Mouse (Mus musculus): Measurements from ENCODE around the gene Wrap73. TPM values are rescaled to one million over a fixed set of nuclear protein-coding genes. Genes with fewer than 3 reads are reported as not detected.

The Wrap73 gene
- polyA plus RNA-seq, 2 experiments: 15.8 to 25.9 TPM

DNA sequence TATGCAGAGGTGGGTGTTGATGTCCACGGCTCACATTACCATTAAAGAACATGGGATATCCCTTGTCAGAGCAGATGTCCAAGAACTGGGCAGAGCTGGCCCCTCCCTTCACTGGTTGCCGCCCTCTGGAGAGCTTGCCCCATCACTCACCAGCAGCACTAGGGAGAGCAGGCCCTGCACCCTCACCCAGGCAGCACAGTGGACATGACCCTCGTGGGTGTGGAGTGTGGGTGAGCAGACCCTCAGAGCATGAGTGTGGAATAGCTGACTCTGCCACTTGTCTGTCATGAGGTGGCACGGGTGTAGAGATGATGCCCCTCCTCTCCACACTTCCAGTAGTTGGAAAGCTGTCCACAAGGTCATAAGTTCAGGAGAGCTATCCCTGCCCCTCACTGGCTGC, 7.4 kb upstream of the Wrap73 start:
- WGBS (ENCODE audit: insufficient replicate concordance): 38% methylated on average over 4 of the region's 4 CpGs
- DNase-seq (ENCODE audit: low read depth in 3 of 3, low spot score in 3 of 3) (no peak), ATAC-seq (ENCODE audit: insufficient read depth) (peak; percentile 8; the same call in 1 of the 2 replicates)
- Histone ChIP-seq H3K4me1 (replicated peaks; ENCODE audit: control insufficient read depth in 2 of 2, insufficient read depth in 2 of 2, low read length in 1 of 2) (no peaks in the 10 kb centered on the region; a peak in 1 of 4 replicates), H3K4me2 (ENCODE audit: low read depth) (no peak overlapping the region), H3K27me3 (ENCODE audit: control insufficient read depth, insufficient read depth, low read length) (peaks cover 48% of the 10 kb centered on the region), H3K27ac (no peak overlapping the region), H3K4me3 (ENCODE audit: insufficient read depth in 1 of 2, low read depth in 2 of 2, low read length in 2 of 2) (no peak overlapping the region), H3K9ac (replicated peaks) (no peak overlapping the region), H3K9me3 (ENCODE audit: control insufficient read depth, low read length) (no peaks in the 10 kb centered on the region), H3K36me3 (replicated peaks; ENCODE audit: control insufficient read depth, insufficient read depth, low read depth) (no peaks in the 10 kb centered on the region)
- no peak for TF ChIP-seq CTCF (IDR thresholded peaks at IDR 0.05; ENCODE audit: low read depth)
- TF ChIP-seq EP300 (IDR thresholded peaks at IDR 0.05; ENCODE audit: low read depth): no peak

DNA sequence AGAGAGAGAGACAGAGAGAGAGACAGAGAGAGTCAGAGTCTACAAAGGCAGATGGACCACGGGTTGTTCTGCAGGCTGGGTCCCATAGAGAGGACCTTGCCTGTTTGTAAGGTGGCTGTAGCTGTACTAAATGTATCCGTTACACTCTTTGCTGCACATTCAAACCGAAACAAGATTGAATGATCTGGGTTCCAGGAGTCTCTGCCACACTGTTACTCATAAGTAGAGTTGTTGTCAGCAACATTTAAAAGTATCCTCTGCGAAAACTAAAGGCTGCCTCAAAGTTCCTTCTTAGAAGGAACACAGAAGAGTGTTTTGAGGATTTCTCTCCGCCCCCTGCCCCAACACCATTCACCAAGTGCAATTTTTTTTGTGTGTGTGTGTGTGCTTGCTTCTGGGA, 5.0 kb upstream of the Wrap73 start:
- Histone ChIP-seq H3K4me2 (ENCODE audit: low read depth) (no peak overlapping the region), H3K36me3 (replicated peaks; ENCODE audit: control insufficient read depth, insufficient read depth, low read depth) (no peaks in the 10 kb centered on the region), H3K27me3 (ENCODE audit: control insufficient read depth, insufficient read depth, low read length) (peaks cover 71% of the 10 kb centered on the region), H3K9ac (replicated peaks) (no peak overlapping the region), H3K4me1 (replicated peaks; ENCODE audit: control insufficient read depth in 2 of 2, insufficient read depth in 2 of 2, low read length in 1 of 2) (no peaks in the 10 kb centered on the region), H3K9me3 (ENCODE audit: control insufficient read depth, low read length) (no peaks in the 10 kb centered on the region), H3K4me3 (ENCODE audit: insufficient read depth in 1 of 2, low read depth in 2 of 2, low read length in 2 of 2) (no peak overlapping the region), H3K27ac (no peak overlapping the region)
- ATAC-seq (ENCODE audit: insufficient read depth): no peak
- no peak for TF ChIP-seq CTCF (IDR thresholded peaks at IDR 0.05; ENCODE audit: low read depth)
- no peak for TF ChIP-seq EP300 (IDR thresholded peaks at IDR 0.05; ENCODE audit: low read depth)
- 44% methylated on average over 5 of the region's 5 CpGs for WGBS (ENCODE audit: insufficient replicate concordance)
- no peak for DNase-seq (ENCODE audit: low read depth in 3 of 3, low spot score in 3 of 3)

DNA sequence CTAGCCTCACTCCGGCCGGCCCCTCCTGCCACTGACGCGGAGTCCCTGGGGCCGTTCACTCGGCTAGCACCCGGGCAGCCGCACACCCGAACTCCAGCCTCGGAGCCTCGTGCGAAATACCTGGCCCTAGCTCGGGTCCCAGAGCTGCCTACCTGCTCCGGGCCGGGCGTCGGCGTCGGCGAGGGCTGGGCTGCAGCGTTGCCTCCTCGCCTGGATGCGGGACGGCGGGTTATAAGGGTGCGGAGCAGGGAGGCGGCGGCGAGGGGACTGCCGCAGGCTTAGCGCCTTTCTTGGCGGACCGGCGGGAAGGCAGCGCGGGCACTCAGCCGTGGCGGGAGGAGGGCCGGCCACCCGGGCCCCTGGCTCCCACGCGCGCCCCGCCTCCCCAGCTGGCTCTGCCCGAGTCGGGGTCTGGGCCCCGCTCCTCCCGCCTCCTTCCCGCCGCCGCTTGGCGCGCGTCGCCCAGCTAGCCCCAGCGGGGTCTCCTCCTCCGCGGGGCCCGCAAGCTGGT, 2.4 kb upstream of the Wrap73 start:
- ATAC-seq (ENCODE audit: insufficient read depth) (no peak), DNase-seq (ENCODE audit: low read depth in 3 of 3, low spot score in 3 of 3) (no peak)
- H3K4me2 ChIP-seq (ENCODE audit: low read depth): peak overlapping the region; percentile 45
- peak overlapping the region in 1 of 2 experiments; percentile 38; a peak in 2 of 4 replicates for H3K4me3 ChIP-seq (ENCODE audit: insufficient read depth in 1 of 2, low read depth in 2 of 2, low read length in 2 of 2)
- no peaks in the 10 kb centered on the region for H3K9me3 ChIP-seq (ENCODE audit: control insufficient read depth, low read length)
- peaks cover 58% of the 10 kb centered on the region for H3K27me3 ChIP-seq (ENCODE audit: control insufficient read depth, insufficient read depth, low read length)
- WGBS (ENCODE audit: insufficient replicate concordance): 2% methylated on average over 36 of the region's 59 CpGs
- peaks cover 8 to 9% of the 10 kb centered on the region in 2 experiments for H3K4me1 ChIP-seq (replicated peaks; ENCODE audit: control insufficient read depth in 2 of 2, insufficient read depth in 2 of 2, low read length in 1 of 2)
- no peaks in the 10 kb centered on the region for H3K36me3 ChIP-seq (replicated peaks; ENCODE audit: control insufficient read depth, insufficient read depth, low read depth)
- TF ChIP-seq EP300 (IDR thresholded peaks at IDR 0.05; ENCODE audit: low read depth) (no peak), CTCF (IDR thresholded peaks at IDR 0.05; ENCODE audit: low read depth) (no peak)
- H3K9ac ChIP-seq (replicated peaks): no peak overlapping the region
- no peak overlapping the region for H3K27ac ChIP-seq

DNA sequence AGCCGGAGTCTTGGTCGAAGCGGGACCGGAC, 2.2 kb upstream of the Wrap73 start, which contains the start of gene Trp73:
Gene Trp73, minus strand, starts transcription at position 27 of the 31 bp plus-strand sequence.
- Histone ChIP-seq H3K9ac (replicated peaks) (no peak within 1 kb of the TSS), H3K4me2 (ENCODE audit: low read depth) (peak within 1 kb of the TSS; percentile 45), H3K36me3 (replicated peaks; ENCODE audit: control insufficient read depth, insufficient read depth, low read depth) (no peaks in the 10 kb centered on the region), H3K4me3 (ENCODE audit: insufficient read depth in 1 of 2, low read depth in 2 of 2, low read length in 2 of 2) (peak within 1 kb of the TSS in 1 of 2 experiments; percentile 38; a peak in 2 of 4 replicates), H3K4me1 (replicated peaks; ENCODE audit: control insufficient read depth in 2 of 2, insufficient read depth in 2 of 2, low read length in 1 of 2) (peaks cover 8 to 9% of the 10 kb centered on the region in 2 experiments), H3K27me3 (ENCODE audit: control insufficient read depth, insufficient read depth, low read length) (peaks cover 58% of the 10 kb centered on the region), H3K9me3 (ENCODE audit: control insufficient read depth, low read length) (no peaks in the 10 kb centered on the region), H3K27ac (no peak within 1 kb of the TSS)
- TF ChIP-seq CTCF (IDR thresholded peaks at IDR 0.05; ENCODE audit: low read depth) (no peak), EP300 (IDR thresholded peaks at IDR 0.05; ENCODE audit: low read depth) (no peak)
- WGBS (ENCODE audit: insufficient replicate concordance): 0% methylated on average over 4 of the region's 4 CpGs
- DNase-seq (ENCODE audit: low read depth in 3 of 3, low spot score in 3 of 3) (no peak), ATAC-seq (ENCODE audit: insufficient read depth) (no peak)

DNA sequence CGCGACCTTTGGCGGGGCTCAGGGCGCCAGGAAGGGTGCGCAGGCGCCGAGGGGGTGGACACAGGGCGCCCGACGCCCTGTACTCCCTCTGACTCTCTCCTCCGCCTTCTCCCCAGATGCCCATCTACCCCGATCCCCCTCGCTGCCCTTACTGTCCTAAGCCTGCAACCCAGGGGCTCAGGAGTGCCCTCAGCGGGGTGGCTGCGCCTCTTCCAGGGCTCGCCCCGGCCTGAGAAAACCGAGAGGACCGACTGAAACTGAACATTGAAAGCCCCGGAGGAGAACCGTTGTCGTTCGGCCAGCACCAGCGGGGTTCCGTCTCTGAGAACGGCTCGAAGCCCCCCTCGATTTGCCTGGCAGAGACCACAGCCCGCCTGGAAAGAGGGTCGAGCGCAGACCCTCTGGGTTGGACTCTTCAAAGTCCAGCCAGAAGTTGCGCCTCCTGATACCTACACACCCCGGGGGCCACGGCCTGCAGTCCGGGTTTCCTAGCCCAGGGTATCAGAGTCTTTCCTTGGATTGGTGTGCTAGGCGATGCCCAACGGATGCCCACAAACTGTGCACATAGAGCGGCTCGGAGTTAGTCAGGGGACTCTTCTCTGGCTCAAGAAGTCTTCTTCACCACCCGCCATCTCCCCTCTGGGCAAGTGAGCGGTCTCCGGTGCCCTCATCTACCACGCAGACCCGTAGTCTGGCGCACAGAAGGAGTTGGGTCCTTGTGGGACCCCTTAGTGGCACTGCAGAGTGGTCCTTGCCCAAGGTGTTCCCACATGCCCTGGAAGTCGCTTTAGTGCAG, 1.8 kb upstream of the Wrap73 start:
- DNase-seq (ENCODE audit: low read depth in 3 of 3, low spot score in 3 of 3) (no peak), ATAC-seq (ENCODE audit: insufficient read depth) (no peak)
- Histone ChIP-seq H3K4me1 (replicated peaks; ENCODE audit: control insufficient read depth in 2 of 2, insufficient read depth in 2 of 2, low read length in 1 of 2) (peaks cover 8 to 9% of the 10 kb centered on the region in 2 experiments), H3K9ac (replicated peaks) (no peak overlapping the region), H3K36me3 (replicated peaks; ENCODE audit: control insufficient read depth, insufficient read depth, low read depth) (no peaks in the 10 kb centered on the region), H3K27me3 (ENCODE audit: control insufficient read depth, insufficient read depth, low read length) (peaks cover 56% of the 10 kb centered on the region), H3K27ac (no peak overlapping the region), H3K4me3 (ENCODE audit: insufficient read depth in 1 of 2, low read depth in 2 of 2, low read length in 2 of 2) (peak overlapping the region in 1 of 2 experiments; percentile 38; a peak in 2 of 4 replicates), H3K4me2 (ENCODE audit: low read depth) (peak overlapping the region; percentile 45), H3K9me3 (ENCODE audit: control insufficient read depth, low read length) (no peaks in the 10 kb centered on the region)
- TF ChIP-seq CTCF (IDR thresholded peaks at IDR 0.05; ENCODE audit: low read depth): no peak
- TF ChIP-seq EP300 (IDR thresholded peaks at IDR 0.05; ENCODE audit: low read depth): no peak
- 3% methylated on average over 42 of the region's 46 CpGs for WGBS (ENCODE audit: insufficient replicate concordance)

All from liver, embryonic 14.5 days (tissue).